Mouse (Mus musculus): Measurements from ENCODE around the gene Olfr538.
"Not testable (repeated sequence)": the region's sequence is repeated elsewhere in the genome, so short reads cannot be mapped to it uniquely, and the experiment has no call there.

The Olfr538 gene

DNA sequence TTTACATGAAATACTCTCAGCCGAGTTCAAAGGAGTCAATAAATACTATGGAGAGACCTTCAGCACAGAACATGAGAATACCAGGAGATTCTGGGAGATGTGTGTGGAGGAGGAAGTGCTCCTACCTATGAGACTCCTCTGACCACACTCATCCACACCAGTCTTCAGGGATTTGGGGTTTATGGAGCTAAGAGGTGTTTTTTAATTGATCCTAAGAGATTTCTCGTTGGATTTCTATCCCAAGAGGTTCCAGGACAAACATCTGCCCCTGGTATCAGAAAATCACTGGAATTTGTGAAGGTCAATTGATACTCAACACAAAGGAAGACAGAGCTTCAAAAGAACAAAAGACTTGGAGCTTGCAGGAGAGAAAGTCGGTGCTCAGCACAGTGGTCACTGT lies at the start of gene Olfr538:
Gene Olfr538 (plus strand): TSS at position 301 of the 400 bp plus-strand sequence.
- no peak for DNase-seq

DNA sequence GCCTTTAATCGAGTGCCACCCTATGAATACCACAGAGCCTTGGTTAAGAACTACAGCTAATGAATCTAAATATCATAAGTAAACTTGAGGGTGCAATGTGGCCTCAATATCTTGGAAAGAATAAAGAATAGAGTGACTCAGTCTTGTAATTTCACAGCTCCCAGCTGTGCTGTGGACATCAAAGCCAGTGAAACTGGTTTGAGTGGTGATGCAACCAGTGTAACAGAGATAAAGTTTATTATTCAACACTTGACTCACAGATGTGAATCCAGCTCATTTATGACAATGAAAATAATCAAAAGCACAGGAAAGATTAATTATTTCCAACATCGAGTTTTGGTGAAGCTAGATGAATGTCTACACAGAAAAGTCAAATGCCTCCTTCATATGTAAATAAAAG lies 27.9 kb upstream of the Olfr538 start:
- DNase-seq, result no peak

DNA sequence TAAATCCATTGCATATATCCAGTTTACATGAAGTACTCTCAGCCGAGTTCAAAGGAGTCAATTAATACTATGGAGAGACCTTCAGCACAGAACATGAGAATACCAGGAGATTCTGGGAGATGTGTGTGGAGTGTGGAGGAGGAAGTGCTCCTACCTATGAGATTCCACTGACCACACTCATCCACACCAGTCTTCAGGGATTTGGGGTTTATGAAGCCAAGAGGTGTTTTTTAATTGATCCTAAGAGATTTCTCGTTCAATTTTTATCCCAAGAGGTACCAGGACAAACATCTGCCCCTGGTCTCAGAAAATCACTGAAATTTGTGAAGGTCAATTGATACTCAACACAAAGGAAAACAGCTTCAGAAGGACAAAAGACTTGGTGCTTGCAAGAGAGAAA lies 33.3 kb downstream of the Olfr538 start, which contains the start of gene Olfr46:
Gene Olfr46 (plus strand): TSS at position 301 of the 400 bp plus-strand sequence.
- DNase-seq, result not testable (repeated sequence)

Data from heart, adult 11 months (tissue).